Mouse (Mus musculus): ENCODE results near the gene Gtf2a1l. TPM values are rescaled to one million over a fixed set of nuclear protein-coding genes. Genes with fewer than 3 reads are reported as not detected.

The Gtf2a1l gene
- polyA plus RNA-seq, 1 experiment from 2014 or later, result 0.53 TPM

DNA sequence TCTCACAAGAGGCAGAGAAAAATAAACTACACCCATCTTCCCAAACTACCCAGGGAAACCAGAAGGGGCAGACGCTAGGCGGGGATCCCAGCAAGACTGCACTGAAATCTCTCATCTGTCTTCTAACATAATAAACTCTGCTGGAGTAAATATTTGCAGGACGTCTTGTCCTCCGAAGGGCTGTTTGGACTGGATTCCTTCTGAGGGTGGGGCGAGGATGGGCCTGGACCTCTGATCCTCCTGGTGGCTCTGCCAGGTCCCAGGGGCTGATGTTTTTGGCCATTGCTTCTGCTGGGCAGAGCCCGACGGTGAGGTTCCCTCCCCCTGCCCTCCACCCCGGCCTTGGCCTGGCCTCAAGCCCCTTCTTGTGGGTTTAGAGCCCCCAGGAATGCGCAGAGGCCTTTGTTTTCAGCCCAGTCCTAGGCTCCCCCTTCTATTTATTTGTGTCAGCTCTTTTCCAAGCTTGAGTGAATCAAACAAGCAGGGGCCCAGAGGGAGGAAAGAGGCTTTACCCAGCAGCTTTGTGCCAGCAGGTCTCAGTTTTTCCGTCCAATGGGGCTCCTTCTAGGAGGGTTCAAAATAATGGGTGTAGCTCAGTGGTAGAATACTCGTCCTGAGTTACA lies 38.4 kb upstream of the Gtf2a1l start:
- peak overlapping the region; percentile 96 for H3K27ac ChIP-seq (replicated peaks)
- H3K36me3 ChIP-seq, result no peaks in the 10 kb centered on the region
- H3K4me3 ChIP-seq (replicated peaks), result 0 out of 2 replicates have a peak overlapping the region, but pooled peaks have one; percentile 5
- no peaks in the 10 kb centered on the region for H3K9me3 ChIP-seq (replicated peaks)
- no peaks in the 10 kb centered on the region for H3K27me3 ChIP-seq
- peaks cover 71% of the 10 kb centered on the region for H3K4me1 ChIP-seq
- H3K4me2 ChIP-seq (replicated peaks), result peak overlapping the region; percentile 32
- H3K9ac ChIP-seq, result no peak overlapping the region
- peak; percentile 63 for ATAC-seq (ENCODE audit: insufficient number of reproducible peaks, low FRiP score, low TSS enrichment, low read depth)
- 18% methylated on average over 11 of the region's 11 CpGs for WGBS

DNA sequence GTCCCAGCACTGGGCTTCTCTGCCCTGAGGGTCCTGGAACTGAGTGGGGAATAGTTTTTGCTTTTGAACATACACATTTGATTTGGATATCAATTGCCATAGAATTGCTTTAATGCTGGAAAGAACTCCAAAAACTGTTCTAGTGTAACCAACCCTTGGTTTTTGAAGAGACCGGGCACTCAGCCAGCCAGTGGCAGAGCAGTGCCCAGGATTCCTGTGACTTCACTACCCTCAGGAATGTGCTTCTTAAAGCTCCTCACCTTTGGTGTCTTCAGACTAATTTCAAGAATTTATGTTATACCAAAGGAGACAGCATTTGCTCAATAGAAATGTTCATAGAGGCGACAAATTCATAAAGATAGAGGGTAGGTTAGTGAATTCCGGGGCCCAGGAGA lies 37.9 kb upstream of the Gtf2a1l start:
- H3K27ac ChIP-seq (replicated peaks), result peak overlapping the region; percentile 96

DNA sequence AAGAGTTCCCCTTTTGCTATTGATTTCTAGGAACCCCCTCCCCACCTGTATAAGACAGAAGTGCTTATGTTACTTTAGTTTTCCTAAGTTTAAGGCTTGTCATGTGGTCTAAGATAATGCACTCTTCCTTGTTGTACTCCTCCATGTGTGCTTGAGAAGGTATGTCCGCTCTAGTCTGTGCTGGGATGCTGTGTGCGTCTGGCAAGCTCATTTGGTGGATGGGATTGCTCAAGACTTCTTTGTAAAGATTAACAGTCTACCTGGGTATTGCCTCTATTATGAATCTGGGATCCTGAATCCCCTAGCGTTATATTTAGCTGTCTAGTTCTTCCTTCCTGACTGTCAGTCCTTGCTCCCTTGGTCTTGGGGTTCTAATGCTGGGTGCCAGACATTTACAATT lies 35.8 kb upstream of the Gtf2a1l start:
- H3K4me2 ChIP-seq (replicated peaks), result no peak overlapping the region
- no peaks in the 10 kb centered on the region for H3K9me3 ChIP-seq (replicated peaks)
- peaks cover 56% of the 10 kb centered on the region for H3K4me1 ChIP-seq
- H3K27ac ChIP-seq (replicated peaks), result no peak overlapping the region
- peaks cover 16% of the 10 kb centered on the region; the same call in 1 of the 2 replicates for H3K36me3 ChIP-seq
- no peaks in the 10 kb centered on the region for H3K27me3 ChIP-seq
- no peak overlapping the region for H3K4me3 ChIP-seq (replicated peaks)
- H3K9ac ChIP-seq, result no peak overlapping the region
- 84% methylated on average over 3 of the region's 3 CpGs for WGBS
- no peak for ATAC-seq (ENCODE audit: insufficient number of reproducible peaks, low FRiP score, low TSS enrichment, low read depth)

More for the DNA sequence above, 37.9 kb upstream of the Gtf2a1l start:
- Histone ChIP-seq H3K27me3 (no peaks in the 10 kb centered on the region), H3K4me3 (replicated peaks) (no peak overlapping the region), H3K36me3 (0 out of 2 replicates have a peak, but pooled peaks cover 5% of the 10 kb centered on the region), H3K9ac (no peak overlapping the region), H3K4me2 (replicated peaks) (no peak overlapping the region), H3K9me3 (replicated peaks) (no peaks in the 10 kb centered on the region), H3K4me1 (peaks cover 66% of the 10 kb centered on the region)
- WGBS, result 34% methylated on average over 3 of the region's 3 CpGs
- ATAC-seq (ENCODE audit: insufficient number of reproducible peaks, low FRiP score, low TSS enrichment, low read depth), result no peak

DNA sequence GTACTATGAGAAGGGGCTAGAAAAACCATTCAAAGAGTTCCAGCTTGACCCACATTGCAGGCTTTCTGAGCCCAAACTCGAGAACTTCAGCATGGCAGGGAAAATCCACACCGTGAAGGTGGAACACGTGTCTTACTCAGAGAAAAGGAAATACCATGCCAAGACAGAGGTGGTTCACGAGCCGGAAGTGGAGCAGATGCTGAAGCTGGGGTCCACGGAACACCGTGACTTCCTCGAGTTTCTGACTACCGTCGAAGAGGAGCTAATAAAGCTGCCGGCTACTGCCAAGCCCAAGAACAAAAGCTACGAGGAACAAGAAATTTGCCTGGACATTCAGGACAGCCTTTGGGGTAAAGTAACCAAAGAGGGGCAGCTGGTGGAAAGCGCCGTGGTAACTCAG lies 32.4 kb upstream of the Gtf2a1l start:
- peaks cover 16% of the 10 kb centered on the region; the same call in 1 of the 2 replicates for H3K36me3 ChIP-seq
- no peak overlapping the region; the same call in 1 of the 2 replicates for H3K27ac ChIP-seq (replicated peaks)
- 57% methylated on average over 14 of the region's 14 CpGs for WGBS
- no peaks in the 10 kb centered on the region for H3K27me3 ChIP-seq
- no peaks in the 10 kb centered on the region for H3K9me3 ChIP-seq (replicated peaks)
- H3K4me3 ChIP-seq (replicated peaks), result no peak overlapping the region
- no peak overlapping the region for H3K9ac ChIP-seq
- ATAC-seq (ENCODE audit: insufficient number of reproducible peaks, low FRiP score, low TSS enrichment, low read depth), result no peak
- H3K4me1 ChIP-seq, result peaks cover 26% of the 10 kb centered on the region
- no peak overlapping the region for H3K4me2 ChIP-seq (replicated peaks)

DNA sequence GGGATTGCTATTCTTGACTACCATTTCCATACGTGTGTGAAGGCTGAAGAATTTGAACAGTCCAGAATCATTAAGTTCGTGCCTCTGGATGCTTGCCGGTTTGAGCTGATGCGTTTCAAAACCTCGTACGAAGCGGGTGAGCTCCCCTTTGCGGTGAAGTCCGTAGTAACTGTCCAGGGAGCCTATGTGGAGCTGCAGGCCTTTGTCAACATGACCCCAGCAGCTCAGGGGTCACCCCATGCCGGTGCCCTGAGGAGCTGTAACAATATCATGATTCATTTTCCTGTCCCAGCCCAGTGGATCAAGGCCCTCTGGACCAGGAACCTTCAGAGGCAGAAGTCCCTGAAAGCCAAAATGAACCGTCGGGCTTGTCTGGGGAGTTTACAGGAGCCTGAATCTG lies 31.9 kb upstream of the Gtf2a1l start:
- no peaks in the 10 kb centered on the region for H3K27me3 ChIP-seq
- peaks cover 16% of the 10 kb centered on the region; the same call in 1 of the 2 replicates for H3K36me3 ChIP-seq
- no peak overlapping the region for H3K9ac ChIP-seq
- H3K4me1 ChIP-seq, result peaks cover 21% of the 10 kb centered on the region
- no peak overlapping the region for H3K4me2 ChIP-seq (replicated peaks)
- ATAC-seq (ENCODE audit: insufficient number of reproducible peaks, low FRiP score, low TSS enrichment, low read depth), result peak; percentile 47; the same call in 1 of the 2 replicates
- no peak overlapping the region; the same call in 1 of the 2 replicates for H3K27ac ChIP-seq (replicated peaks)
- H3K4me3 ChIP-seq (replicated peaks), result no peak overlapping the region
- 42% methylated on average over 12 of the region's 12 CpGs for whole genome bisulfite sequencing
- no peaks in the 10 kb centered on the region for H3K9me3 ChIP-seq (replicated peaks)

DNA sequence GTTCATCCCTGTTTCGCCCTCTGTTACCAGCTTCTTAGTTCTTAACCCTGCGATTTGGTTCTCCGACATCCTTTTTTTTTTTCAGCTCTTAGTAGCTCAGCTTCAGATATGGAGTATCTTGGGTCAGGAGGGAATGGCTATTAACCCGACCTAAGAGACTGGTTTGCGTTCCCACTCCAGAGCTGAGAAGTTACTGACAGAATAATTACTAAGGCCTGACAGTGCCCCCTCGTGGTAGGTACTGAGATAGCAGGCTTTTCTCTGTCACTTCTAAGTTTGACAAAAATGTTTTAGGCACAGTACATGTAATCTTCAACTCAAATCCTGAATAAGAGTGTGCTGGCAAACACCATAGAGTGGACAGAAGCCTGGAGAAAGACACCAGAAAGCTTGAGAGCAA lies 27.4 kb upstream of the Gtf2a1l start:
- Histone ChIP-seq H3K36me3 (peaks cover 20% of the 10 kb centered on the region; the same call in 1 of the 2 replicates), H3K4me2 (replicated peaks) (no peak overlapping the region), H3K9me3 (replicated peaks) (no peaks in the 10 kb centered on the region), H3K4me3 (replicated peaks) (no peak overlapping the region), H3K27ac (replicated peaks) (no peak overlapping the region), H3K27me3 (no peaks in the 10 kb centered on the region), H3K9ac (no peak overlapping the region), H3K4me1 (peaks cover 11% of the 10 kb centered on the region)
- ATAC-seq (ENCODE audit: insufficient number of reproducible peaks, low FRiP score, low TSS enrichment, low read depth), result no peak
- 26% methylated on average over 6 of the region's 6 CpGs for WGBS

DNA sequence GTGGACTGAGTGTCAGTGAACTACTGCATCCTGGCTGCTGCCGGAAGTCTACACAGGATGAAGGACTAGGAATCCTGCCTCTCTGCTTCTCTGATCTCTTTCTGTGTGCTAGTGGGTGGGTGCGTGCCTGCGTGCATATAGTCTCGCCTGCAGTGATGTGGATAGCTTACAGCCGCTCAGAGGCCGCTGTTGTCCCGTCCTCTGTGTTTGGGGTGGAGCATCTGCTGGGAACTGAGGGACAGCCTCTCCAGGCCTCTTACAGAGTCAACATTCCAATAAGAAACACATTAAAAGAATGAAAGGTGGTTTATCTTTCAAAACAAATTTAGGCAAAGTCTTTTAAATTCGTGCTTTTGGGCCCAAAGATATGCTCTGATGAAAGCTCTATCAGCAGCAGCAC lies 26.6 kb upstream of the Gtf2a1l start:
- H3K9me3 ChIP-seq (replicated peaks), result no peaks in the 10 kb centered on the region
- ATAC-seq (ENCODE audit: insufficient number of reproducible peaks, low FRiP score, low TSS enrichment, low read depth), result no peak
- H3K36me3 ChIP-seq, result peaks cover 21% of the 10 kb centered on the region; the same call in 1 of the 2 replicates
- H3K27me3 ChIP-seq, result no peaks in the 10 kb centered on the region
- 73% methylated on average over 8 of the region's 8 CpGs for WGBS
- H3K4me1 ChIP-seq, result peaks cover 4% of the 10 kb centered on the region; the same call in 1 of the 2 replicates
- no peak overlapping the region for H3K4me3 ChIP-seq (replicated peaks)
- no peak overlapping the region for H3K9ac ChIP-seq
- H3K4me2 ChIP-seq (replicated peaks), result no peak overlapping the region
- peak overlapping the region; percentile 60; the same call in 1 of the 2 replicates for H3K27ac ChIP-seq (replicated peaks)

DNA sequence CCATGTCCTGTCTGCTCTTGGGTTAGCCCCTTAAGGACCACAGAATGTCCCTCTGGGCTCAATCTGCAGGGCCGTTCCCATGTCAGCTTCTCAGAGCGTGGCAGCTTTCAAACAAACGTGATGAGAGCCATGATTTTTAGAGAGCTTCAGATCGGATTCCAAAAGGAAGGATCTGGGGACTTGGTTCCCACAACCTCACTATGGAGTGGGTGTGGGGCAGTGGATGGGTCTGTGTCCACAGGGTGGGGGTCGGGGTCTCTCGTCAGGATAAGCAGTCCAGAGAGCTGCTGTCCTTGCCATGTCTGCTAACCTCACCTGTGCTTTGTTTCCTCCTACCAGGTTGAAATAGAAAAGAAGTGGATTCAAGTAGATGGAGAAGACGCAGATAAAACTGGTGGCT lies 23.6 kb upstream of the Gtf2a1l start:
- ATAC-seq (ENCODE audit: insufficient number of reproducible peaks, low FRiP score, low TSS enrichment, low read depth), result no peak
- Histone ChIP-seq H3K4me1 (peaks cover 4% of the 10 kb centered on the region; the same call in 1 of the 2 replicates), H3K9ac (no peak overlapping the region), H3K27me3 (no peaks in the 10 kb centered on the region), H3K36me3 (peaks cover 33% of the 10 kb centered on the region), H3K4me3 (replicated peaks) (no peak overlapping the region), H3K4me2 (replicated peaks) (no peak overlapping the region), H3K27ac (replicated peaks) (no peak overlapping the region), H3K9me3 (replicated peaks) (no peaks in the 10 kb centered on the region)
- 83% methylated on average over 7 of the region's 7 CpGs for WGBS

DNA sequence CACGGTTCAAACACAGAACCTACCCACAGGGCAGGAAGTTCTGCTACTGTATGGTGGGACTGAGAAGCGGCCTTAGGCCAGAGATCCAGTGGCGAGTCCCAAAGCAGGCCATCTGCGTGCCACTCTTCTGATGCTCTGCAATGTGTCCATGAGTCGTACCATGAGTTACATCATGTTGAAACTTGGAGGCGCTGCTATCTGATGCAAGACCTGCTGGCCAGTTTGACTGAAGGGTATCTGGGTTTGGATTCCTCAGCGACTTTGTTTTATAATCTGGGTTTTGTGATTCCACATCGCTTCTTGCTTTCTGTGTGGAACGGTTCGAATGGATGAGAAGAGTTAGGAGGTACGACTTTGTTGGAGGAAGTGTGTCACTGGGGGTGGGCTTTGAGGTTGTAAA lies 23.2 kb upstream of the Gtf2a1l start:
- WGBS, result 86% methylated on average over 11 of the region's 11 CpGs
- Histone ChIP-seq H3K4me3 (replicated peaks) (no peak overlapping the region), H3K27me3 (no peaks in the 10 kb centered on the region), H3K27ac (replicated peaks) (no peak overlapping the region), H3K4me1 (peaks cover 4% of the 10 kb centered on the region; the same call in 1 of the 2 replicates), H3K4me2 (replicated peaks) (no peak overlapping the region), H3K9me3 (replicated peaks) (no peaks in the 10 kb centered on the region), H3K36me3 (peaks cover 33% of the 10 kb centered on the region), H3K9ac (no peak overlapping the region)
- no peak for ATAC-seq (ENCODE audit: insufficient number of reproducible peaks, low FRiP score, low TSS enrichment, low read depth)

DNA sequence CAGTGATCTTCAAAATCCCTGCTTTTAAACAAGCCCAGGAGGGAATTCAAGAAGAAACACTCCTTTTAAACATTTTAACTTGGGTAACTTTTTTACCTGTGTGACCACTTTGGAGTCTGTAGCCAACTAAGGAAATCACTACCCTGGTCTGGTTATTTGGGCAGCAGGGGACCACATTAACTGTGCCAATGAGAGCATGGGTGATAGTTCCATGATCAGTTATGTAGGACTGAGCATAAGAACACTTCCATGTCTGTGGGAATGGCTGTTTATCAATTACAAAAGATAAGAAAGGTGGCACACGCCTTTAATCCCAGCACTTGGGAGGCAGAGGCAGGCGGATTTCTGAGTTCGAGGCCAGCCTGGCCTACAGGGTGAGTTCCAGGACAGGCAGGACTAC lies 21.3 kb upstream of the Gtf2a1l start:
- H3K27me3 ChIP-seq, result no peaks in the 10 kb centered on the region
- WGBS, result 97% methylated on average over 3 of the region's 3 CpGs

DNA sequence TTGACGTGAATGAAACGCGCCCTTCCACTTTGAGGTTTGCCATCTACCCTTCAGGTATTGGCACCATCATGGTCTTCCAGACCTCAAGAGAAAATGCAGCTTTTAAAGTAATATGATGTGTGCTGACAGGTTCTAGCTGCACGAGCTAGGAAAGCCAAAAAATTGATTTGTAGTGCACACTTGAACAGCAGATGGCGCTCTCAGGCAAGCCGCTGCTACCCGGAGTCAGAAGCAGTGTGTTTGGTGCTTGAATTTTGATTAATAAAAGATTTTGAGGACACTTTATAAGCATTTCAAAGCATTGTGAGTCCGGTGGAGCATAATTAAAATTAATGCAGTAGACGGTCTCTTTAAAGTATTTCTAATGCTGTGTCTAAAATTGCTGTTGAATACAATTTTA lies 16.4 kb upstream of the Gtf2a1l start:
- no peak overlapping the region for H3K4me3 ChIP-seq (replicated peaks)
- H3K4me1 ChIP-seq, result 0 out of 2 replicates have a peak, but pooled peaks cover 5% of the 10 kb centered on the region
- H3K9ac ChIP-seq, result no peak overlapping the region
- H3K36me3 ChIP-seq, result peaks cover 12% of the 10 kb centered on the region
- no peak for ATAC-seq (ENCODE audit: insufficient number of reproducible peaks, low FRiP score, low TSS enrichment, low read depth)
- no peak overlapping the region for H3K27ac ChIP-seq (replicated peaks)
- H3K27me3 ChIP-seq, result no peaks in the 10 kb centered on the region
- no peak overlapping the region for H3K4me2 ChIP-seq (replicated peaks)
- H3K9me3 ChIP-seq (replicated peaks), result no peaks in the 10 kb centered on the region
- WGBS, result 3% methylated on average over 9 of the region's 9 CpGs

More for the DNA sequence above, 21.3 kb upstream of the Gtf2a1l start:
- H3K4me3 ChIP-seq (replicated peaks), result no peak overlapping the region
- H3K4me1 ChIP-seq, result no peaks in the 10 kb centered on the region
- no peak overlapping the region for H3K27ac ChIP-seq (replicated peaks)
- no peak for ATAC-seq (ENCODE audit: insufficient number of reproducible peaks, low FRiP score, low TSS enrichment, low read depth)
- no peaks in the 10 kb centered on the region for H3K9me3 ChIP-seq (replicated peaks)
- no peak overlapping the region for H3K9ac ChIP-seq
- H3K4me2 ChIP-seq (replicated peaks), result no peak overlapping the region
- peaks cover 33% of the 10 kb centered on the region for H3K36me3 ChIP-seq
